11 mouse cellular contexts compared by ENCODE assay signal in the genomic region with DNA sequence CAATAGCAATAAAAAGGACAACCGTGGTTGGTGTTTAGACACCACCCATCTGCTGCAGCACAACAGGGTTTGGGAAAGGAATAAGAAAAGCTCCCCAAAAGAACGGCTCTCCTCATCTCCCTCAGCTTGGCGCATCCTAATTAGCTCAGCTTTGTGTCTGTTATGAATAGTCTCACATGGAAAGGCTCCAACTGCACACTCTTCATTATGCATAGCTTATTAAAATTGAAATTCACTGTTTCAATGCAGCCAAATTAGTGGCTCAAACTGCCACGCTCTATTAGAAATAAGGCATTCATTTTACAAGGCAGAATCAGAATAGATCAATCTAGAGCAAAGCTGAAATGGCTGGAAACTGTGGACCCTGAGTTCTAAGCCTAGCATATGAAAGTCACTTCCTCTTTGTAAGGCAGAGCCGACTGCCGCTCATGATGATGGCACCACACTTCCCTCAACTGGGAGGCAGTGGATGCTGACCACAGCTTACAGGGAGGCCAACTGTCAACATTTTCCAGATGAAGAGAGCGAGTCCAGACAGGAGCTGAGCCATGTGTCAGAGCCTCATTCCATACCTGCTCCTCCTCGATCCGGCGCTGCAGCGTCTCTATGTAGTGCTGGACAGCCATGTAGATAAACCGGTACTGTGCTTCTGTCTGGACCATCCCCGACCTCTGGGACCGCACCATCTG. TPM values are rescaled to one million over a fixed set of nuclear protein-coding genes. Genes with fewer than 3 reads are reported as not detected.
DNase-seq lines count a peak whose midpoint lies in the region; ATAC-seq and TF ChIP-seq lines count a peak whose summit lies in the region.
"Had no signal": no experiment of that assay in that cellular context is flagged by ENCODE, and none has a peak within 500 bp of the region (broad histone marks: within the 10 kb centered on the region; RNA-seq: fewer than 3 reads in every experiment).

No protein-coding gene starts in this region.

- no peaks in the 10 kb centered on the region for H3K27me3 ChIP-seq in forebrain, embryonic 14.5 days (replicated peaks; ENCODE audit: control insufficient read depth, insufficient read depth, low read length)
- H3K27me3 ChIP-seq in kidney, embryonic 14.5 days (ENCODE audit: control insufficient read depth, insufficient read depth, low read length), result no peaks in the 10 kb centered on the region
- H3K27me3 ChIP-seq: CH12.LX had no signal

- ATAC-seq in forebrain, embryonic 14.5 days, result peak; percentile 87
- ATAC-seq in kidney, embryonic 14.5 days (ENCODE audit: low FRiP score, low TSS enrichment), result no peak
- no peak for ATAC-seq in megakaryocyte-erythroid progenitor cell, adult 5-6 weeks (replicated peaks; ENCODE audit: low FRiP score, low TSS enrichment, poor library complexity, severe bottlenecking)
- ATAC-seq: liver, postnatal 0 days had no signal

- H3K4me2 ChIP-seq in forebrain, embryonic 14.5 days (ENCODE audit: low read length), result no peak overlapping the region
- no peak overlapping the region for H3K4me2 ChIP-seq in kidney, embryonic 14.5 days (replicated peaks; ENCODE audit: low read depth, low read length)

- no peak overlapping the region; the same call in 1 of the 2 replicates for H3K9ac ChIP-seq in forebrain, embryonic 14.5 days (ENCODE audit: low read length)
- no peak overlapping the region for H3K9ac ChIP-seq in kidney, embryonic 14.5 days (ENCODE audit: low read depth, low read length)
- H3K9ac ChIP-seq: liver, postnatal 0 days had no signal

- WGBS in forebrain, embryonic 14.5 days, result 53% methylated on average over 14 of the region's 14 CpGs
- WGBS in kidney, embryonic 14.5 days, result 94% methylated on average over 14 of the region's 14 CpGs

- DNase-seq in left cerebral cortex, adult 2 months (ENCODE audit: extremely low spot score in 1 of 2, low spot score in 2 of 2), result no peak
- DNase-seq in left cerebral cortex, adult 9 months (ENCODE audit: low spot score in 2 of 2), result no peak
- DNase-seq in forebrain, embryonic 14.5 days (ENCODE audit: low spot score), result peak; percentile 85
- DNase-seq in layer of hippocampus, adult 9-11 months, result peak; percentile 76
- peak; percentile 73 for DNase-seq in telencephalon, adult 2 months (ENCODE audit: low read depth, low spot score)
- DNase-seq: heart, adult 11 months; kidney, postnatal 10 days; liver, postnatal 0 days had no signal

- H3K4me1 ChIP-seq in forebrain, embryonic 14.5 days (ENCODE audit: control insufficient read depth, insufficient read depth, low read length), result peaks cover 11% of the 10 kb centered on the region
- 0 out of 2 replicates have a peak, but pooled peaks cover 4% of the 10 kb centered on the region for H3K4me1 ChIP-seq in kidney, embryonic 14.5 days (ENCODE audit: control insufficient read depth, insufficient read depth, low read length)

- H3K9me3 ChIP-seq in forebrain, embryonic 14.5 days (replicated peaks; ENCODE audit: control insufficient read depth, low read length), result no peaks in the 10 kb centered on the region
- no peaks in the 10 kb centered on the region for H3K9me3 ChIP-seq in kidney, embryonic 14.5 days (ENCODE audit: control insufficient read depth, low read length)

- H3K27ac ChIP-seq in left cerebral cortex, adult 2 months, result peak overlapping the region; percentile 50
- H3K27ac ChIP-seq in forebrain, embryonic 14.5 days (ENCODE audit: low read depth, low read length), result peak overlapping the region; percentile 88
- H3K27ac ChIP-seq in kidney, embryonic 14.5 days (ENCODE audit: low read depth, low read length), result no peak overlapping the region

- no peak for TF ChIP-seq CTCF in left cerebral cortex, adult 2 months (IDR thresholded peaks at IDR 0.05)

- H3K36me3 ChIP-seq in forebrain, embryonic 14.5 days (ENCODE audit: control insufficient read depth, insufficient read depth, low read length), result peaks cover 65% of the 10 kb centered on the region
- peaks cover 72% of the 10 kb centered on the region for H3K36me3 ChIP-seq in kidney, embryonic 14.5 days (ENCODE audit: control insufficient read depth, insufficient read depth, low read length)

- intact Hi-C loops in left cerebral cortex, adult 2 months (cut with DNase I), result no loop called here

- no peak overlapping the region for H3K4me3 ChIP-seq in left cerebral cortex, adult 2 months
- no peak overlapping the region for H3K4me3 ChIP-seq in forebrain, embryonic 14.5 days (ENCODE audit: low read depth, low read length)
- H3K4me3 ChIP-seq in kidney, embryonic 14.5 days (ENCODE audit: low read length), result no peak overlapping the region

RNA-seq across cellular contexts. Expression of gene Ptpn11, which starts 48.6 kb away (rescaled TPM):
- total RNA-seq in left cerebral cortex, adult 2 months (2021), result 10 to 100 TPM; 95.4 to 96.8 TPM
- 32.1 and 33.8 TPM in 2 replicates for polyA plus RNA-seq in forebrain, embryonic 14.5 days (2014; fragmentation: Nextera tagmentation; extraction: Ambion mirVana)
- polyA plus RNA-seq in kidney, embryonic 14.5 days (2014; fragmentation: Nextera tagmentation; extraction: Ambion mirVana), result 21.2 and 26.5 TPM in 2 replicates
- total RNA-seq in megakaryocyte-erythroid progenitor cell, adult 5-6 weeks (2014; fragmentation: Nextera tagmentation), result 38.2 and 44.4 TPM in 2 replicates
- 44.2 and 48.6 TPM in 2 replicates for total RNA-seq in megakaryocyte-erythroid progenitor cell, adult 5-6 weeks (2017)

Comparison
In these comparisons a context has a peak if more than half of its experiments do, and no peak if none do; other contexts are left out.
1. DNase-seq: peak in forebrain, embryonic 14.5 days (single experiment), layer of hippocampus, adult 9-11 months (single experiment) and telencephalon, adult 2 months (single experiment); none in left cerebral cortex, adult 2 months (0 of 2) and left cerebral cortex, adult 9 months (0 of 2).